Mouse (Mus musculus): ENCODE data around the gene Pcbp1. TPM values are rescaled to one million over a fixed set of nuclear protein-coding genes. Genes with fewer than 3 reads are reported as not detected.

The Pcbp1 gene
- polyA plus RNA-seq, 1 experiment from 2014 or later: 240 TPM

GRCm38 (mm10) chr6:86507116-86507515 lies 19.0 kb downstream of the Pcbp1 start:
- ChIA-PET POLR2A (interaction anchor here (0.6 kb wide), 2 partner anchors 22 to 96 kb away, joined by 4 read pairs; no protein-coding TSS in a partner anchor), CTCF (interaction anchor here (0.9 kb wide), 1 partner anchor 27 kb away, joined by 3 read pairs; no protein-coding TSS in a partner anchor)
- TF ChIP-seq CTCF (IDR thresholded peaks at IDR 0.05): no peak
- ATAC-seq (no peak), DNase-seq (ENCODE audit: low read depth, low spot score) (no peak)
- in situ Hi-C loops (cut with MboI; ENCODE audit: low pct_unique_long_range_greater_than_20kb): no loop called here
- H3K27me3 ChIP-seq: no peaks in the 10 kb centered on the region

GRCm38 (mm10) chr6:86506309-86506708 lies 19.8 kb downstream of the Pcbp1 start:
- DNase-seq (ENCODE audit: low read depth, low spot score) (no peak), ATAC-seq (no peak)
- no peak for TF ChIP-seq CTCF (IDR thresholded peaks at IDR 0.05)
- no peaks in the 10 kb centered on the region for H3K27me3 ChIP-seq
- in situ Hi-C loops (cut with MboI; ENCODE audit: low pct_unique_long_range_greater_than_20kb): no loop called here
- ChIA-PET CTCF (no interaction called here), POLR2A (no interaction called here)

GRCm38 (mm10) chr6:86505671-86506070 lies 20.4 kb downstream of the Pcbp1 start:
- no peaks in the 10 kb centered on the region for H3K27me3 ChIP-seq
- no peak for ATAC-seq
- ChIA-PET CTCF (no interaction called here), POLR2A (no interaction called here)
- DNase-seq (ENCODE audit: low read depth, low spot score): no peak
- no peak for TF ChIP-seq CTCF (IDR thresholded peaks at IDR 0.05)
- in situ Hi-C loops (cut with MboI; ENCODE audit: low pct_unique_long_range_greater_than_20kb): no loop called here

GRCm38 (mm10) chr6:86503513-86503912 lies 22.6 kb downstream of the Pcbp1 start:
- no peaks in the 10 kb centered on the region for H3K27me3 ChIP-seq
- in situ Hi-C loops (cut with MboI; ENCODE audit: low pct_unique_long_range_greater_than_20kb): no loop called here
- CTCF ChIA-PET: no interaction called here
- POLR2A ChIA-PET: no interaction called here
- ATAC-seq: no peak
- no peak for DNase-seq (ENCODE audit: low read depth, low spot score)
- TF ChIP-seq CTCF (IDR thresholded peaks at IDR 0.05): no peak

DNA sequence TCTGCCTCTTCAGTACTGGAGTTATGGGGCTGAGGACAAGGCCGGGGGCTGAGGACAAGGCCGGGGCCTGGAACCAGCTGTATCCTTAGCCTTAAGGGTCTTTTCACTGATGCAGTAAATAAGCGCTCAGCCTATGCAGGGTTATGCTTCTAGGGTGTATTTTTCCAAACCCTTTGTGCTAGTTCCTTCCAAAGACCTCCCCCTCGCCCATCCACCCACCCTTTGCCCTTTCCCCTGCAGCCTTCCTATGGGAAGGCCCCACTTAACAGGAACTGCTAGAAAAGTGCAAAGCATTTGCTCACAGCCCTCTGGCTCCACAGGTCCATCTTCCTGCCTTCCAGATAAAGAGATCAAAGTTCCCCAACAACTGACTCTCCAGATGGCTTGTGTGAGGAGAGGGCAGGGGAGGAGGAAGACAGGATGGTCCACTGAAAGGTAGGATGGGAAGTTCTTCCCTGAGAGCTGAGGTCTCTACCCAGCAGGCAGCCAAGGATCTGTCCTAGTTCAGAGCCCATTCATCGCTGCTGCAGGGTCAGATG lies 26.5 kb downstream of the Pcbp1 start:
- ATAC-seq: no peak
- H3K27me3 ChIP-seq: no peaks in the 10 kb centered on the region
- TF ChIP-seq CTCF (IDR thresholded peaks at IDR 0.05): no peak
- DNase-seq (ENCODE audit: low read depth, low spot score): no peak
- in situ Hi-C loops (cut with MboI; ENCODE audit: low pct_unique_long_range_greater_than_20kb): no loop called here
- POLR2A ChIA-PET: no interaction called here
- CTCF ChIA-PET: no interaction called here

GRCm38 (mm10) chr6:86497942-86498732 lies 28.0 kb downstream of the Pcbp1 start:
- ChIA-PET CTCF (no interaction called here), POLR2A (no interaction called here)
- no peak for DNase-seq (ENCODE audit: low read depth, low spot score)
- ATAC-seq: no peak
- in situ Hi-C loops (cut with MboI; ENCODE audit: low pct_unique_long_range_greater_than_20kb): no loop called here
- no peak for TF ChIP-seq CTCF (IDR thresholded peaks at IDR 0.05)
- no peaks in the 10 kb centered on the region for H3K27me3 ChIP-seq

GRCm38 (mm10) chr6:86497071-86497815 lies 28.9 kb downstream of the Pcbp1 start:
- ChIA-PET CTCF (no interaction called here), POLR2A (no interaction called here)
- no peaks in the 10 kb centered on the region for H3K27me3 ChIP-seq
- no peak for ATAC-seq
- in situ Hi-C loops (cut with MboI; ENCODE audit: low pct_unique_long_range_greater_than_20kb): no loop called here
- TF ChIP-seq CTCF (IDR thresholded peaks at IDR 0.05): no peak
- no peak for DNase-seq (ENCODE audit: low read depth, low spot score)

- DNase-seq (ENCODE audit: low read depth, low spot score) (no peak), ATAC-seq (no peak)
- CTCF ChIA-PET: interaction anchor here (1.2 kb wide), 1 partner anchor 17 kb away, joined by 3 read pairs; no protein-coding TSS in a partner anchor
- no peak for TF ChIP-seq CTCF (IDR thresholded peaks at IDR 0.05)
- POLR2A ChIA-PET: no interaction called here
- H3K27me3 ChIP-seq: no peaks in the 10 kb centered on the region
- in situ Hi-C loops (cut with MboI; ENCODE audit: low pct_unique_long_range_greater_than_20kb): no loop called here
Measured at GRCm38 (mm10) chr6:86496585-86496984, 29.5 kb downstream of the Pcbp1 start.

- ATAC-seq (no peak), DNase-seq (ENCODE audit: low read depth, low spot score) (no peak)
- H3K27me3 ChIP-seq: no peaks in the 10 kb centered on the region
- TF ChIP-seq CTCF (IDR thresholded peaks at IDR 0.05): no peak
- CTCF ChIA-PET: interaction anchor here (1.2 kb wide), 1 partner anchor 18 kb away, joined by 3 read pairs; no protein-coding TSS in a partner anchor
- POLR2A ChIA-PET: no interaction called here
- in situ Hi-C loops (cut with MboI; ENCODE audit: low pct_unique_long_range_greater_than_20kb): no loop called here
Measured at GRCm38 (mm10) chr6:86496127-86496526, 30.0 kb downstream of the Pcbp1 start.

GRCm38 (mm10) chr6:86495661-86496060 lies 30.5 kb downstream of the Pcbp1 start:
- POLR2A ChIA-PET: no interaction called here
- in situ Hi-C loops (cut with MboI; ENCODE audit: low pct_unique_long_range_greater_than_20kb): no loop called here
- CTCF ChIA-PET: interaction anchor here (1.2 kb wide), 1 partner anchor 18 kb away, joined by 3 read pairs; no protein-coding TSS in a partner anchor
- ATAC-seq (no peak), DNase-seq (ENCODE audit: low read depth, low spot score) (no peak)
- no peak for TF ChIP-seq CTCF (IDR thresholded peaks at IDR 0.05)
- H3K27me3 ChIP-seq: no peaks in the 10 kb centered on the region

GRCm38 (mm10) chr6:86494767-86495166 lies 31.4 kb downstream of the Pcbp1 start:
- POLR2A ChIA-PET: interaction anchor here (0.8 kb wide), 1 partner anchor 29 kb away, joined by 5 read pairs; no protein-coding TSS in a partner anchor
- H3K27me3 ChIP-seq: no peaks in the 10 kb centered on the region
- in situ Hi-C loops (cut with MboI; ENCODE audit: low pct_unique_long_range_greater_than_20kb): no loop called here
- no peak for TF ChIP-seq CTCF (IDR thresholded peaks at IDR 0.05)
- ATAC-seq: no peak
- DNase-seq (ENCODE audit: low read depth, low spot score): no peak
- CTCF ChIA-PET: no interaction called here

All from Patski (cell line).